Mouse (Mus musculus) lung, postnatal 0 days (tissue): Measurements from ENCODE around the gene Pgf.

Experiments used
- CTCF ChIP-seq: IDR thresholded peaks from 2 replicates; pipeline ENCODE4 v1.5.1; 2016; ENCODE audit warnings: antibody characterized with exemption, mild to moderate bottlenecking
- EP300 ChIP-seq: IDR thresholded peaks from 2 replicates; pipeline ENCODE4 v1.6.1; 2016; ENCODE audit warnings: antibody characterized with exemption, mild to moderate bottlenecking, control low read depth

- TF ChIP-seq CTCF (no peak), EP300 (no peak)
These were observed 19.8 kb upstream of the Pgf start for GRCm38 (mm10) chr12:85197371-85197770.
